Mouse (Mus musculus) neural tube, embryonic 15.5 days (tissue): ENCODE results near the gene Zic5. TPM values are rescaled to one million over a fixed set of nuclear protein-coding genes. Genes with fewer than 3 reads are reported as not detected.
A peak's percentile ranks its signal among the peaks of the same experiment; 100 is the strongest.
"Not testable (repeated sequence)": the region's sequence is repeated elsewhere in the genome, so short reads cannot be mapped to it uniquely, and the experiment has no call there.

ENCODE experiments used
- ATAC-seq: fragments of 200-750 bp; cut with Nextera tagmentation; 2 replicates; pipeline ENCODE4 v1.8.0; 2017; ENCODE audit warnings: mild to moderate bottlenecking, moderate TSS enrichment, moderate library complexity; ENCODE audit not compliant: low FRiP score
- H3K27ac ChIP-seq: fragments of 300-500 bp; sonication (generic); replicated peaks from 2 replicates; pipeline ENCODE4 v1.5.1; 2015; ENCODE audit warnings: mild to moderate bottlenecking, inconsistent platforms
- H3K27me3 ChIP-seq: fragments of 300-500 bp; sonication (generic); replicated peaks from 2 replicates; pipeline ENCODE4 v1.6.1; 2015; ENCODE audit warnings: inconsistent platforms
- H3K36me3 ChIP-seq: fragments of 300-500 bp; sonication (generic); 2 replicates; pipeline ENCODE4 v1.6.1; 2015; ENCODE audit warnings: inconsistent platforms
- H3K4me1 ChIP-seq: fragments of 300-500 bp; sonication (generic); 2 replicates; pipeline ENCODE4 v1.6.1; 2015; ENCODE audit warnings: inconsistent platforms
- H3K4me2 ChIP-seq: fragments of 300-500 bp; sonication (generic); 2 replicates; pipeline ENCODE4 v1.6.1; 2015; ENCODE audit warnings: inconsistent platforms, mild to moderate bottlenecking, moderate library complexity
- H3K4me3 ChIP-seq: fragments of 300-500 bp; sonication (generic); replicated peaks from 2 replicates; pipeline ENCODE4 v1.5.1; 2015; ENCODE audit warnings: mild to moderate bottlenecking, inconsistent platforms
- H3K9ac ChIP-seq: fragments of 300-500 bp; sonication (generic); replicated peaks from 2 replicates; pipeline ENCODE4 v1.6.1; 2015; ENCODE audit warnings: mild to moderate bottlenecking, inconsistent platforms
- H3K9me3 ChIP-seq: fragments of 300-500 bp; sonication (generic); replicated peaks from 2 replicates; pipeline ENCODE4 v1.6.1; 2016; ENCODE audit warnings: inconsistent platforms
- WGBS: fragments of 180-500 bp; shearing (Covaris S2); methylation state at CpG from one replicate; pipeline ENCODE4 v1.1.7; 2015; ENCODE audit warnings: mixed read lengths; 5-methylcytosine and 5-hydroxymethylcytosine counted together
- polyA plus RNA-seq: library from polyadenylated mRNA; unstranded; fragments of >200 nt; fragmentation: Nextera tagmentation; extraction: Ambion mirVana; gene quantifications from 2 replicates; pipeline ENCODE4 v1.2.1, GENCODE M21; 2015

Zic5 gene
- polyA plus RNA-seq, 1 experiment from 2014 or later = 6.2 TPM

DNA sequence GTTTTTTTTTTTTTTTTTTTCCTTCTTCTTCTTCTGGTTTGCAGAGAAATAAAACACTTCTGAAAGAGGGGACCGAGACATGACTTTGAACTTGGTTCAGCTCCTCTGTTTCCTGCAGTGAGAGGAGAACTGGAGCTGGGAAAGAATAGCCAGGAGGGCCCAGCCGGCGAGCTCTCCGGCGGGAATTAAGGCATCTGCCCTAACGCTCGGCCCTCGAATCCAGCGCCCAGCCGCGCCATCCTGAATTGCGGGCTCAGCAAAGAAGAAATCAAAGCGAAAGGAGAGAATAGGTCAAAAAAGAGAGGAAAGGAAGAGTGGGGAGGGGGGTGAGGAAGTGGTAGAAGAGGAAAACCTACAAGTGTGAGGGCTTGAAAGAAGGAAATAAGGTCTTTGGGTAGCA is 6.7 kb upstream of the Zic5 start:
- H3K9ac ChIP-seq = no peak overlapping the region
- H3K36me3 ChIP-seq = no peaks in the 10 kb centered on the region
- H3K27me3 ChIP-seq = peaks cover 57% of the 10 kb centered on the region
- peaks cover 26% of the 10 kb centered on the region for H3K4me1 ChIP-seq
- H3K4me3 ChIP-seq = peak overlapping the region; percentile 47; the same call in 1 of the 2 replicates
- no peak for ATAC-seq
- H3K4me2 ChIP-seq = peak overlapping the region; percentile 59
- H3K27ac ChIP-seq = no peak overlapping the region; the same call in 1 of the 2 replicates
- H3K9me3 ChIP-seq = no peaks in the 10 kb centered on the region
- 3% methylated on average over 13 of the region's 13 CpGs for WGBS

DNA sequence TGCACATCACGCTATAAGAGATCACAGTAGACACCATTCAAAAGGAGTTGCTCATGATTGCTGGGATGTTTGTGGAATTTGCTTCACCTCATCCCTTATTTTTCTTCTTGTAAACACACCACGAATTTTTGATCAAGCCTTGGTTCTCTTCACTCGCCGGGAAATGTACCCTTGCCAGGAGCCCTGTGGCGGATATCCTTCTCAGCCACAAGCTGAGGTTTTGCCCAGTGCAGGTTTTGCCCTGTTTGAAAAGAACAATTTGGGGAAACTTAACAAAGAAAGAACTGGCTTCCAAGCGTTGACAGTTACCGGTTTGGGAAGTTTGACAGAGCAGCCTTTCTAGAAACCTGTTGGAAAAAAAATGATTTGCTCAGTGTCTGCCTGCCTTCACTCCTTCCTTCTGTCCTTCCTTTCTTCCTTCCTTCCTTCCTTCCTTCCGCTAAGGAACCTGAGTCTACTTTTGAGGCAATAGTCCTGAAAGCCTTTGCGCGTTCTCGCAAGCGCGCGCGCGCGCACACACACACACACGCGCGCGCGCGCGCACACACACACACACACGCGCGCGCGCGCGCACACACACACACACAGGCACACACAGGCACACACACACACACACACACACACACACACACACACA is 6.1 kb upstream of the Zic5 start:
- Histone ChIP-seq H3K9me3 (no peaks in the 10 kb centered on the region), H3K4me3 (peak overlapping the region; percentile 4; the same call in 1 of the 2 replicates), H3K9ac (no peak overlapping the region), H3K4me1 (peaks cover 26% of the 10 kb centered on the region), H3K4me2 (peak overlapping the region; percentile 28; the same call in 1 of the 2 replicates), H3K27ac (peak overlapping the region; percentile 19; the same call in 1 of the 2 replicates), H3K36me3 (no peaks in the 10 kb centered on the region), H3K27me3 (peaks cover 63% of the 10 kb centered on the region)
- 8% methylated on average over 31 of the region's 31 CpGs for WGBS
- ATAC-seq = no peak

DNA sequence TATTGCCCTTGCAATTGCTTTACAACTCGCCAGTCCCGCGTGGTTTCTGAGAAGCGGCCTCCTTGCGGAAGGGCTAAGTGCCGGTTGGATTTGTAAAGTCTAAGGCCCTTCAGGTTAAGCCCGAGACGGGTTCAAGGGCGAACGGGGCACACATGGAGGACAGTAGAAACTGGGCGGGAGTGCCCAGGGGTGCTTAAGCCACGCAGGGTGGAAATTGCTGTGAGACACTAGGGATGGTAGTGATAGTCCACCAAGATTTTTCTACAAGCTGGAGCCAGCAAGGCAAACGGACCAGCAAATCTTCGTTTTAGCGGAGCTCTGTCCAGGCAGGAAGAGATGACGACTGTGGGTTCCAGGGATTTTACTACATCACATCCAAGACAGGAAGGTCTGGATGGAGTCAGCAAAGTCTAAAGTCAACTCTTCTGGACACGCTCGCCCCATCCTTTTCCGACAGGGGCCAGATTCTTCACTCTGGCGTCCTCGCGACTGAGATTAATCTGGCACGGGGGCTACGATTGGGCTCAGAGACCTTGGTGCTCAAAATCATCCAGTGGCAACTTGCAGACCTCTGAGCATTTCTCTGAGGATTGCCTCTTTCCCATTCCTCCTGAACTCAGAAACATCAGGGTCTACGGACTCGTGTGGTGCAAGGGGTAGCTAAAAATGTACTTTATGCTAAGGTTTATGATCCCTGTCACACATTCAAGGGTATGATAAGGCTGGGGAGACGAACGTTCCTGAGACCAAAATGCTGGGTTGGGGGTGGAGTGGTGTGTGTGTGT is 3.7 kb upstream of the Zic5 start:
- peaks cover 81% of the 10 kb centered on the region for H3K27me3 ChIP-seq
- H3K27ac ChIP-seq = peak overlapping the region; percentile 34; the same call in 1 of the 2 replicates
- 4% methylated on average over 28 of the region's 28 CpGs for WGBS
- H3K4me1 ChIP-seq = peaks cover 20% of the 10 kb centered on the region
- no peaks in the 10 kb centered on the region for H3K9me3 ChIP-seq
- H3K4me3 ChIP-seq = no peak overlapping the region
- H3K9ac ChIP-seq = no peak overlapping the region
- no peaks in the 10 kb centered on the region for H3K36me3 ChIP-seq
- H3K4me2 ChIP-seq = peak overlapping the region; percentile 35
- no peak for ATAC-seq

DNA sequence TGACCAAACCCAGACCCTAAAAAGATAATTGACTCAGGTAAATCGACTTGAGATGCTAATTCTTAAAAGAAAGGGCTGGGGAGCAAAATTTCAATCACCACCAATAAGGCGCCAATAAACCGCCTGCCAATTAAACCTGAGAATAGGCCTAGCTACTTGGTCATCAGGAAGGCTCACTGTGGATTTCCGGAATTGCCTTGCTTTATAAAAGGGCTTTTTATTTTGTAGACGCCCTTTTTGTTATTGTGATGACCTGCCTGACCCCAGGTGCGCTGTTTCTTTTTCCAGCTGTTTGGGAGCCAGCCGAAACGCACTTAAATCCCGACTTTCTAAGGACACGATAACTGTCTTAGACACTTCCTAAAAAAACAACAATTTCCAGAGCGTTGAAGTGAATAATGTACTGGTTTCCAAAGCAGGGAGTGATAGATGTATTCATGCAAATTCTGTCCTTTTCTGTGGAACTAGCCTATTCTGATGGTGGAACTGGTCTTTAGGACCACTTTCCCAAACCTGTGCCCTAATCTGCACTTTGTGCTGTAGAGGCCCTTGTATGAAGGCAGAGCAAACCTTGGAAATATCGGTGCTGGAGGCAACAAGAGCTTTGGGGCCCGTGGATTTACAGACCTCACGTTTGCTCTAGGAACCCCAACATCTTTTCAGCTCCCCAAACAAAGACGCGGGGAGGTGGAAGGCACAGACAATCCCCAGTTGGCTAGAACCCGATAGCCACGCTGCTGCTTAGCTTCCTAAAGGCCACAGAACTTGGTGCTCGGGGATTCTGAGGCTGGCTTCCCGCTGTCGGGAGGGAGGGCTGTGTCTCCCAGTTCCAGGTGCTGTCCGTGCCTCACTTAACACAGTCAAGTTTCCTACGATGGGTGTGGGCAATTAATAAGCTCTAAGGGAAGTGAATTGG is 2.7 kb upstream of the Zic5 start:
- H3K9me3 ChIP-seq = no peaks in the 10 kb centered on the region
- no peak for ATAC-seq
- peaks cover 23% of the 10 kb centered on the region for H3K4me1 ChIP-seq
- H3K27me3 ChIP-seq = peaks cover 81% of the 10 kb centered on the region
- no peaks in the 10 kb centered on the region for H3K36me3 ChIP-seq
- H3K27ac ChIP-seq = no peak overlapping the region
- H3K9ac ChIP-seq = no peak overlapping the region
- peak overlapping the region; percentile 35; the same call in 1 of the 2 replicates for H3K4me2 ChIP-seq
- WGBS = 14% methylated on average over 23 of the region's 23 CpGs
- H3K4me3 ChIP-seq = no peak overlapping the region

DNA sequence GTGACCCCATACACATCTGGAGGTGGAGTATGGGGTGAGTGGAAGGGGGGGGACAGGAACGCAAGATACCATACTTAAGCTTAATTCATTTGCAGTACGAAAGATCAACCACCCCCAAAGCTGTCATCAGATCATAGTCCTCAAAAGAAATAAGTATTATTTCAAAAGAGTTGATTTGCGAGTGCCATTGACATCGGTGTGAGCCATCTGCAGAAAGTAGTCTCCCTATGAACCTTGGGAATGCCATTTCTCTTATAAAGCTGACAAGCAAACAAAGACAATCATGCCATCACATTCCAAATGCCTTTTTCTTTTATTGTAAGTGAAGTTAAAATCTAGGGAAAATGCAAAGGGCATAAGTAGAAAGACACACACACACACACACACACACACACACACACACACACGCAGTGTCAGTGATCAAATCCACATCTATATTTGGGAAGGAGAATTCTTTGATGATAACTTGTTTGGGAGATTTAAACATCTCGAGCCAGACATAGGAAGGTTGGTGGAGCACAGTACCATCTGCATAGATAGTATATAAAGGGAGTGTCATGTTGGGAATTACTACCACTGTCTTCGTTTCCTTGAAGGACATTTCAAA is 1.4 kb upstream of the Zic5 start:
- Histone ChIP-seq H3K27ac (no peak overlapping the region), H3K4me3 (no peak overlapping the region), H3K4me2 (no peak overlapping the region), H3K36me3 (no peaks in the 10 kb centered on the region), H3K9me3 (no peaks in the 10 kb centered on the region), H3K27me3 (peaks cover 84% of the 10 kb centered on the region), H3K9ac (no peak overlapping the region), H3K4me1 (peaks cover 23% of the 10 kb centered on the region)
- WGBS = 27% methylated on average over 7 of the region's 7 CpGs
- ATAC-seq = no peak

DNA sequence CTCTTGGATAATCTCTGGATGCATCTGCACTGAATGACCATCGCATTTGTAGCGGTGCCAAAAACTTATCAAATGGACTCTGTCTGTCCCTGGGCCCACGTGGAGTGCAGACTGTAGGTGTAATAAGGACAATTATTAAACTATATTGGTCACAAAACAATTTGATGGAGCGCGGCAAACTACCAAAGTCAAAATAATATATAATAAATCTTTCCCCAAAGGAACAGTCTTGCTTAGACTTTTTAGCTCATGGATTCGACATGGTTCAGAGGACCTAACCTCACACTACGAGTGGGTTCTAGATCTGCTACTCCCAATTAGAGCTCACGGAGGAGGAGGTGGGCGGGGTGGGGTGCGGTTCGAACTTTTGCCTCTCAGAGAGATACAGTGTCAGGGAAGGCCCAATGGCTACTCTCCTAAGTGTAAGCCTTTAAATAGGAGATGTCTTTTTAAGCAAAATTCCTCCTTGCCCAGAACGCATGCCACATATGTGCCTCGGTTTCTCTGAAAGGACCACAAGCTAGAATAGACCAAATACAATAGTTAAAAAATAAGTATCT is 534 bp upstream of the Zic5 start:
- H3K27me3 ChIP-seq = peaks cover 83% of the 10 kb centered on the region
- peak overlapping the region; percentile 47; the same call in 1 of the 2 replicates for H3K4me3 ChIP-seq
- no peak overlapping the region for H3K9ac ChIP-seq
- H3K9me3 ChIP-seq = no peaks in the 10 kb centered on the region
- peak overlapping the region; percentile 81 for H3K4me2 ChIP-seq
- H3K36me3 ChIP-seq = no peaks in the 10 kb centered on the region
- 0 out of 2 replicates have a peak overlapping the region, but pooled peaks have one; percentile 28 for H3K27ac ChIP-seq
- H3K4me1 ChIP-seq = peaks cover 23% of the 10 kb centered on the region
- WGBS = 19% methylated on average over 13 of the region's 13 CpGs
- no peak for ATAC-seq

DNA sequence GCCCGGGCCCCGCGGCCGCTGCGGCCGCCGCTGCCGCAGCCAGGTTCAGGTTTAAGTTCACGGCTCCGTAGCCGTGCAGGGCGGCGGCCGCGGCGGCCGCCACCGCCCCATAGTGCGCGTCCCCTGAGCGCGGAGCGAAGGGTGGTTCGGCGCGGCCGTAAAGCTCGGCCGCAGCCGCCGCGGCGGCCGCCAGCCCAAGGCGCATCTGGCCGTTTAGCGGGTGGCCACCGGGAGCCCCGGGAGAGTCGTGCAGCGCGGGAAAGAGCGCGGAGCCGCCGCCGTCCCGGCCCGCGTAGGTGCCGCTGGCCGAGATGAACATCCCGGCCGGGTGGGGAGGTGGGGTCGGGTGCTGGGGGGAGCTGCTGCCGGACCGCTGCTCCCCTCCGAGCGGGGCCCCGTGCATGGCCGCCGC is 1.1 kb downstream of the Zic5 start:
- Histone ChIP-seq H3K4me1 (peaks cover 23% of the 10 kb centered on the region), H3K4me3 (peak overlapping the region; percentile 47), H3K4me2 (peak overlapping the region; percentile 81), H3K27me3 (peaks cover 79% of the 10 kb centered on the region), H3K36me3 (no peaks in the 10 kb centered on the region), H3K27ac (peak overlapping the region; percentile 81), H3K9ac (peak overlapping the region; percentile 46), H3K9me3 (no peaks in the 10 kb centered on the region)
- 0% methylated on average over 40 of the region's 62 CpGs for WGBS
- peak; percentile 15; the same call in 1 of the 2 replicates for ATAC-seq

DNA sequence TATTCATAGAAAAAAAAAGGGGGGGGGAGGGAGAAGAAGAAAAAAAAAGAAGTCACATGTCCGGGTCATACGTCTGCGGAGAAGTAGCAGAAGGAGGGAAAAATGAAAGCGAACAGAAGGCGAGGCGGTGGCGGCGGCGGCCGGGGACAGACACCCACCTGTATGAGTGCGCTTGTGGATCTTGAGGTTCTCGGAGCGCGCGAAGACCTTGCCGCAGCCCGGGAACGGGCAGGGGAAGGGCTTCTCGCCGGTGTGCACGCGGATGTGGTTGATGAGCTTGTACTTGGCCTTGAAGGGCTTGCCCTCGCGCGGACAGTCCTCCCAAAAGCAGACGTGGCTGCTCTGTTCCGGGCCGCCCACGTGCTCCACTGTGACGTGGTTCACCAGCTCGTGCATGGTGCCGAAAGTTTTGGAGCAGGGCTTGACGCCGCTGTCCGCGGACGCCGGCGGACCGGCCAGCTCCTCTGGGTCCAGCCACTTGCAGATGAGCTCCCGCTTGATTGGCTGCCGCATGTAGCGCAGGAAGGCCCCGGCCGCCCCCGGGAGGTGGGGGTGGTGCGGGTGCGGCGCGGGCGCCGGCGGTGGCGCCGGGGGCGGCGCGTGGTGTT is 1.6 kb downstream of the Zic5 start:
- ATAC-seq = peak; percentile 55; the same call in 1 of the 2 replicates
- H3K4me1 ChIP-seq = peaks cover 23% of the 10 kb centered on the region
- peak overlapping the region; percentile 81 for H3K4me2 ChIP-seq
- H3K4me3 ChIP-seq = peak overlapping the region; percentile 47
- H3K27me3 ChIP-seq = peaks cover 78% of the 10 kb centered on the region
- under 1% methylated on average over 50 of the region's 58 CpGs for WGBS
- not testable (repeated sequence) for H3K36me3 ChIP-seq, H3K9me3 ChIP-seq
- H3K27ac ChIP-seq = peak overlapping the region; percentile 81
- H3K9ac ChIP-seq = peak overlapping the region; percentile 46

DNA sequence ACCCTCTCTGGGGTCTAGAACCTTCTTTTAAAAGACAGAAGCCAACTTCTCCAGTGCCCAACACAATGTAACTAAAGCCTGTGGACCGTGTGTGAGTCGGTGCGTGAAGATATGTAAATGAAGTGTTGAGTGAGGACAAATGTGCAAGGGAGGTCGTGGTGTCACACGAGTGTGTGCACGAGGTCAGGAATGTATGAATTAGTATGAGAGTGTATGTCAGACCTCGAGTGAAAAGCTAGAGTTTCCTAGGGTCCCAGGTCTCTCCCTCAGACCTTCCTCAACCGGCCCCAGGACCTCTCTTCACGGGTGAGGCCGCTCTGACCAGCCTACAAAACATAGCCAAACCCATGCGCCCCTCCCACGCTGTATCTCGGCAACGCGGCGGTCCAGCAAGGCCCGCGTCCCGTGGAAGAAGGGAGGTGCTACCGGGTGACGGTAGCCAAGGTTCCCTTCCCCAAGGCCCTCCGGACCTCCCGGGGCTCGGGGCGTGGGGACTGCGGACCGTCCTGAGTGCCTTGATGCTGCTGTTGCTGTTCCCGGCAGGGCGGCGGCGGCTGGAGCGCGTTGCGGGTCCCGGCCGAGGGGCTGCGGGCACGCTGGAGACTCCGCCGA is 2.3 kb downstream of the Zic5 start:
- H3K27me3 ChIP-seq = peaks cover 73% of the 10 kb centered on the region

DNA sequence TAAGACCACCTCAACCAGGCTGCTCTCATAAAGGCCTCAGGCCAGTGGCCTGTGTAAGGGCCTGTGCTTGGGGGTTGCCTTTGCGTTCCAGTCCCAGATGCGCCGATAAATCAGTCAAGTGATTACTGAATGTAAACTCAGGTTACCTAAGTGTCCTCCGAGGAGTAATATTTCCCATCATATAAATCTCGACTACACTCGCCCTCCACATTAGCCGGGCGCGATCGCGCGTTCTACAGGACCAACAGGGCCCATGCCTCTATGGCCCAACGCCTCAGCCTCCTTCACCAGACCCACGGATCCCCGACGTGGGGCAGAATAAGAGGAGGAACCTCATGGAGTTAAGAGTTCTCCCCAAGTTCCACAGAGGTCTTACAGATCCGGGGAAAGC is 2.8 kb downstream of the Zic5 start:
- no peak for ATAC-seq
- H3K27me3 ChIP-seq = peaks cover 69% of the 10 kb centered on the region
- WGBS = 11% methylated on average over 17 of the region's 17 CpGs

More for the DNA sequence above, 2.3 kb downstream of the Zic5 start:
- H3K4me3 ChIP-seq = peak overlapping the region; percentile 47
- no peaks in the 10 kb centered on the region for H3K36me3 ChIP-seq
- under 1% methylated on average over 40 of the region's 40 CpGs for WGBS
- ATAC-seq = no peak; the same call in 1 of the 2 replicates
- H3K9ac ChIP-seq = peak overlapping the region; percentile 36
- H3K9me3 ChIP-seq = no peaks in the 10 kb centered on the region
- H3K4me1 ChIP-seq = peaks cover 23% of the 10 kb centered on the region
- H3K27ac ChIP-seq = peak overlapping the region; percentile 81
- H3K4me2 ChIP-seq = peak overlapping the region; percentile 81

More for the DNA sequence above, 2.8 kb downstream of the Zic5 start:
- Histone ChIP-seq H3K9ac (no peak overlapping the region), H3K36me3 (no peaks in the 10 kb centered on the region), H3K4me2 (peak overlapping the region; percentile 81), H3K4me3 (peak overlapping the region; percentile 47), H3K9me3 (no peaks in the 10 kb centered on the region), H3K4me1 (peaks cover 23% of the 10 kb centered on the region), H3K27ac (peak overlapping the region; percentile 81; the same call in 1 of the 2 replicates)
